Mouse (Mus musculus) midbrain, embryonic 16.5 days (tissue): ENCODE measurements at regions not wholly inside any gene's neighbourhood (a gene's known extent, or its start where the extent isn't known, plus 50 kb on each side); places are given as distances from the start of the nearest gene placed in this dataset.
"Not testable (repeated sequence)": the region's sequence is repeated elsewhere in the genome, so short reads cannot be mapped to it uniquely, and the experiment has no call there.

ENCODE experiments used
- ATAC-seq: fragments of 200-750 bp; cut with Nextera tagmentation; 2 replicates; pipeline ENCODE4 v1.8.0; 2017; ENCODE audit warnings: moderate TSS enrichment
- H3K27ac ChIP-seq: fragments of 300-500 bp; sonication (generic); 2 replicates; pipeline ENCODE4 v1.5.1; 2014; ENCODE audit warnings: mild to moderate bottlenecking, low read length, mixed read lengths
- H3K27me3 ChIP-seq: fragments of 300-500 bp; sonication (generic); 2 replicates; pipeline ENCODE4 v1.6.1; 2014; ENCODE audit warnings: low read depth, low read length, mixed read lengths; ENCODE audit not compliant: control insufficient read depth, insufficient read depth
- H3K36me3 ChIP-seq: fragments of 300-500 bp; sonication (generic); 2 replicates; pipeline ENCODE4 v1.6.1; 2014; ENCODE audit warnings: mild to moderate bottlenecking, low read length, moderate library complexity, mixed read lengths; ENCODE audit not compliant: control insufficient read depth, insufficient read depth
- H3K4me1 ChIP-seq: fragments of 300-500 bp; sonication (generic); 2 replicates; pipeline ENCODE4 v1.6.1; 2014; ENCODE audit warnings: mild to moderate bottlenecking, low read length, mixed read lengths; ENCODE audit not compliant: control insufficient read depth, insufficient read depth
- H3K4me2 ChIP-seq: fragments of 300-500 bp; sonication (generic); 2 replicates; pipeline ENCODE4 v1.6.1; 2014; ENCODE audit warnings: mild to moderate bottlenecking, low read length, mixed read lengths
- H3K4me3 ChIP-seq: fragments of 300-500 bp; sonication (generic); 2 replicates; pipeline ENCODE4 v1.5.1; 2014; ENCODE audit warnings: low read depth, mild to moderate bottlenecking, low read length, moderate library complexity, mixed read lengths
- H3K9ac ChIP-seq: fragments of 300-500 bp; sonication (generic); 2 replicates; pipeline ENCODE4 v1.6.1; 2014; ENCODE audit warnings: low read depth, low read length, mixed read lengths
- H3K9me3 ChIP-seq: fragments of 300-500 bp; sonication (generic); replicated peaks from 2 replicates; pipeline ENCODE4 v1.6.1; 2014; ENCODE audit warnings: mild to moderate bottlenecking, low read length, mixed read lengths; ENCODE audit not compliant: control insufficient read depth, poor library complexity, severe bottlenecking
- WGBS: fragments of 180-500 bp; shearing (Covaris S2); extraction: QIAGEN DNeasy Blood & Tissue Kit; methylation state at CpG from one replicate; pipeline ENCODE4 v1.1.7; 2014; 5-methylcytosine and 5-hydroxymethylcytosine counted together

DNA sequence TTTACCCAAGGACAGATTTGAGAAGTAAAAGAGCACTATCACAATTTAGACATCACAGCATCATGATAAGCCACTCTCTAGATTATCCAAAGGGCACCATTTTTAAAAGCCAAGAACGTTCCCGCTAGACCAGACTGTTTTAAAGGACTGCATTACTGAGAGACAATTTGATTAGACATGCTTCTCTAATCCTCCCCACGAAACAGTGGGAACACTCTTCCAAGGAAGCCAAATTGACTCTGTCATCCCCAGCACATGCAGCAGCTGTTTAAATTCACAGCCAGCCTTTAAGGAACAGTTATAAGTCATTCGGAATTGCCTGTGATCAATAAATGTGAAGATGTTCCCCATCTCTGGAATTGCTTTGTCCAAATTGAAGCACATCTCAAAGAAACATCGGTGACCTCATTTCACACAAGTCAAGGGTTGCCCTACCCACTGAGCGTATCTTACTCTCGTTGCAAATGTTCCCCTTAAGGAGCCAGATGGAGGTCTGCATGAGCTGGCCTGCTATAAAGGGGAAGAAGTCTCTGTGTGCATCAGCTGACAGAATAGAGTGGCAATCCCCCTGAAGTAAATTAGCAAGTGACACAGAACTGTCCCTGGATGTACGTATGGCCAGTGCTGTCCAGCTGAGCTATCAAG lies 393.2 kb downstream of the Pid1 start:
- Histone ChIP-seq H3K27me3 (no peaks in the 10 kb centered on the region), H3K9ac (no peak overlapping the region), H3K4me1 (no peaks in the 10 kb centered on the region), H3K4me2 (no peak overlapping the region), H3K9me3 (no peaks in the 10 kb centered on the region), H3K4me3 (no peak overlapping the region), H3K36me3 (no peaks in the 10 kb centered on the region), H3K27ac (no peak overlapping the region)
- no peak for ATAC-seq
- WGBS: 37% methylated on average over 8 of the region's 8 CpGs

DNA sequence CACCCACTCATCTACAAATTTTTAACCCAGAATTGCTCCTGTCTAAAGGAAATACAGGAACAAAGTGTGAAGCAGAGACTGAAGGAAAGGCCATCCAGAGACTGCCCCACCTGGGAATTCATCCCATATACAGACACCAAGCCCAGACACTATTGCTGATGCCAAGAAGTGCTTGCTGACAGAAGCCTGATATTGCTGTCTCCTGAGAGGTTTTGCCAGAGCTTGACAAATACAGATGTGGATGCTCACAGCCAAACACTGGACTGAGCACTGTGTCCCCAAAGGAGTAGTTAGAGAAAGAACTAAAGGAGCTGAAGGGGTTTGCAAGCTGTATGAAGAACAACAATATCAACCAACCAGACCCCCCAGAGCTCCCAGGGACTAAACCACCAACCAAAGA lies 399.3 kb downstream of the Pid1 start:
- H3K4me1 ChIP-seq, ATAC-seq, H3K27me3 ChIP-seq, H3K9ac ChIP-seq, H3K36me3 ChIP-seq, H3K4me2 ChIP-seq, H3K27ac ChIP-seq, H3K9me3 ChIP-seq, H3K4me3 ChIP-seq: not testable (repeated sequence)

- no peak for ATAC-seq
- H3K4me1 ChIP-seq: no peaks in the 10 kb centered on the region
- H3K27ac ChIP-seq: no peak overlapping the region
- H3K36me3 ChIP-seq: no peaks in the 10 kb centered on the region
- H3K27me3 ChIP-seq: no peaks in the 10 kb centered on the region
- WGBS: 95% methylated on average over 2 of the region's 2 CpGs
- H3K4me2 ChIP-seq: no peak overlapping the region
- no peak overlapping the region for H3K9ac ChIP-seq
- no peaks in the 10 kb centered on the region for H3K9me3 ChIP-seq
- H3K4me3 ChIP-seq: no peak overlapping the region
These were observed 402.2 kb downstream of the Pid1 start for GRCm38 (mm10) chr1:83961761-83962160.

- Histone ChIP-seq H3K27ac (no peak overlapping the region), H3K9ac (no peak overlapping the region), H3K9me3 (no peaks in the 10 kb centered on the region), H3K36me3 (no peaks in the 10 kb centered on the region), H3K4me2 (no peak overlapping the region), H3K4me1 (no peaks in the 10 kb centered on the region), H3K27me3 (no peaks in the 10 kb centered on the region), H3K4me3 (no peak overlapping the region)
- 73% methylated on average over 4 of the region's 4 CpGs for WGBS
- ATAC-seq: no peak
These were observed 404.2 kb downstream of the Pid1 start for GRCm38 (mm10) chr1:83959756-83960155.

- H3K4me1 ChIP-seq: no peaks in the 10 kb centered on the region
- no peak overlapping the region for H3K4me3 ChIP-seq
- no peak overlapping the region for H3K27ac ChIP-seq
- H3K27me3 ChIP-seq: no peaks in the 10 kb centered on the region
- H3K9ac ChIP-seq: no peak overlapping the region
- H3K4me2 ChIP-seq: no peak overlapping the region
- no peaks in the 10 kb centered on the region for H3K9me3 ChIP-seq
- WGBS: 89% methylated on average over 2 of the region's 2 CpGs
- no peaks in the 10 kb centered on the region for H3K36me3 ChIP-seq
- no peak for ATAC-seq
These were observed 441.1 kb downstream of the Pid1 start for GRCm38 (mm10) chr1:83922900-83923299.

DNA sequence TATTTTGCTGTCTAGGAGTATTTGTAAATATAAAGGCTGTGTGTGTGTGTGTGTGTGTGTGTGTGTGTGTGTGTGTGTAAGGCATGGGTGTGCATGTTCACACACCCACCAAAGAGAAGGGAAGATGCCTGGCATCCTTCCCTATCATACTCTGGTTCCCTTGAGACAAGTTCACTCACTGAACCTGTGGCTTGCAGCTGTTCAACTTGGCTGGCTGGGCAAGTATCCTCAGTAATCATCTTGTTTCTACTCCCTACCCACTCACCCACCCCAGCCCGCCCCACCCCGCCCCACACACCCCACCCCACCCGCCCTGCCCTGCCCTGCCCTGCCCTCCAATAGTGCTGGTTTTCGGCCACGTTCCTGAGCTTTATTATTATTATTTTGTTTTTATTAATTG lies 448.5 kb downstream of the Pid1 start:
- H3K9me3 ChIP-seq: no peaks in the 10 kb centered on the region
- no peaks in the 10 kb centered on the region for H3K4me1 ChIP-seq
- H3K36me3 ChIP-seq: no peaks in the 10 kb centered on the region
- no peak overlapping the region for H3K27ac ChIP-seq
- no peak overlapping the region for H3K9ac ChIP-seq
- no peak overlapping the region for H3K4me2 ChIP-seq
- no peak overlapping the region for H3K4me3 ChIP-seq
- WGBS: 70% methylated on average over 4 of the region's 5 CpGs
- no peaks in the 10 kb centered on the region for H3K27me3 ChIP-seq
- ATAC-seq: no peak

- no peaks in the 10 kb centered on the region for H3K9me3 ChIP-seq
- no peaks in the 10 kb centered on the region for H3K36me3 ChIP-seq
- no peak overlapping the region for H3K4me3 ChIP-seq
- H3K4me1 ChIP-seq: no peaks in the 10 kb centered on the region
- no peak overlapping the region for H3K27ac ChIP-seq
- no peaks in the 10 kb centered on the region for H3K27me3 ChIP-seq
- 45% methylated on average over 3 of the region's 3 CpGs for WGBS
- no peak overlapping the region for H3K9ac ChIP-seq
- ATAC-seq: no peak
- no peak overlapping the region for H3K4me2 ChIP-seq
These were observed 456.6 kb downstream of the Pid1 start for GRCm38 (mm10) chr1:83907347-83907746.

GRCm38 (mm10) chr1:83906906-83907305 lies 457.1 kb downstream of the Pid1 start:
- ATAC-seq: peak; percentile 32; the same call in 1 of the 2 replicates
- Histone ChIP-seq H3K9me3 (no peaks in the 10 kb centered on the region), H3K4me3 (no peak overlapping the region), H3K27ac (no peak overlapping the region), H3K27me3 (no peaks in the 10 kb centered on the region), H3K9ac (no peak overlapping the region), H3K36me3 (no peaks in the 10 kb centered on the region), H3K4me1 (no peaks in the 10 kb centered on the region), H3K4me2 (no peak overlapping the region)

- H3K9me3 ChIP-seq: no peaks in the 10 kb centered on the region
- no peak overlapping the region for H3K4me3 ChIP-seq
- no peak overlapping the region for H3K4me2 ChIP-seq
- H3K27me3 ChIP-seq: no peaks in the 10 kb centered on the region
- H3K4me1 ChIP-seq: no peaks in the 10 kb centered on the region
- 95% methylated on average over 4 of the region's 4 CpGs for WGBS
- H3K36me3 ChIP-seq: no peaks in the 10 kb centered on the region
- ATAC-seq: no peak
- H3K27ac ChIP-seq: no peak overlapping the region
- no peak overlapping the region for H3K9ac ChIP-seq
These were observed 463.8 kb downstream of the Pid1 start for GRCm38 (mm10) chr1:83900135-83900534.
